Mouse (Mus musculus): ENCODE measurements around the gene Sfxn5. TPM values are rescaled to one million over a fixed set of nuclear protein-coding genes. Genes with fewer than 3 reads are reported as not detected.

Gene Sfxn5
- polyA plus RNA-seq, 1 experiment from 2014 or later = 7.7 TPM

DNA sequence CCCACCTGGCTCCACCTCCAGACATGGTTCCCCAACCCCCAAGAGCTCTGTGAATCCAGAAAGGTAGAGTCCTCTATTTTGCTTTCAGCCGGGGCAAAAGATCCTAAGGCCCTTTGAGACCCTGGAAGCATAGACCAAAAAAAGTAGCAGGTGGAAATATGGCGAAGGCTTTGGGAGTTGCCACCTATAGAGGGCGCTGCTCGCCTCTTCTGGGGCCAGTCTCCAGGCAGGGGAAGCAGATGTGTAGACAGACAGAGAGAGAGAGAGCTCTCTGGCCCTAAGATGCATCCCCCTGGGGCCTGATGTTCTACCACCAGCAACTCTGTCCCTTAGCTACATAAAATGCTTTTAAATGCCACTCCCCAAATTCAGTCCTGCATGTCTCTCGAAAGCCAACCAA lies 96.2 kb downstream of the Sfxn5 start:
- no peak for ATAC-seq (ENCODE audit: borderline replicate concordance, extremely low read depth, low FRiP score, low TSS enrichment)
- H3K9me3 ChIP-seq = no peaks in the 10 kb centered on the region
- H3K36me3 ChIP-seq = no peaks in the 10 kb centered on the region
- H3K4me3 ChIP-seq = no peak overlapping the region
- no peak overlapping the region for H3K9ac ChIP-seq
- H3K4me2 ChIP-seq = no peak overlapping the region
- no peaks in the 10 kb centered on the region for H3K27me3 ChIP-seq
- WGBS = 45% methylated on average over 5 of the region's 5 CpGs
- peaks cover 4% of the 10 kb centered on the region; the same call in 1 of the 2 replicates for H3K4me1 ChIP-seq
- no peak overlapping the region for H3K27ac ChIP-seq

DNA sequence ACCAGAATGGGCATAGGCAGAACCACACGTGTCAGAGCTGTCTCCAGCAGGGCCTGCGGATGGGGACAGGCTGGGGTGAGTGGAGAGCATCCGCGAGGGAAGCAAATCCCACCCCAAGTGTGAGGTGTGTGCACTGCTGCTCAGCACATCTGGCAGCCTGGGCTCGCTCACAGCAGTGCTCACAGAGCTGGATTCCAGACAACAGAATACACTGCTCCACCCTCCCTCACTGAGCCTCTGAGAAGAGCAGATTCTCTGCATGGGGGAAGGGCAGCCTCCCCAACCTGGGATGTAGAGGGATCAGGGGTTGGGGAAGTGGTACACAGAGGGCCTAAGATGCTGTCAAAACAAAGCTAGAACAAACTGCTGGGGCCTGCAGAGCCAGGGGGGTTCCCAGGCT lies 98.4 kb downstream of the Sfxn5 start:
- Histone ChIP-seq H3K9ac (no peak overlapping the region), H3K4me2 (no peak overlapping the region), H3K36me3 (no peaks in the 10 kb centered on the region), H3K4me1 (peaks cover 4% of the 10 kb centered on the region; the same call in 1 of the 2 replicates), H3K27ac (no peak overlapping the region), H3K4me3 (no peak overlapping the region), H3K9me3 (no peaks in the 10 kb centered on the region), H3K27me3 (no peaks in the 10 kb centered on the region)
- ATAC-seq (ENCODE audit: borderline replicate concordance, extremely low read depth, low FRiP score, low TSS enrichment) = no peak
- WGBS = 45% methylated on average over 5 of the region's 5 CpGs

GRCm38 (mm10) chr6:85232836-85233623 lies 100.2 kb downstream of the Sfxn5 start:
- Histone ChIP-seq H3K27ac (no peak overlapping the region), H3K36me3 (no peaks in the 10 kb centered on the region), H3K27me3 (no peaks in the 10 kb centered on the region), H3K9me3 (no peaks in the 10 kb centered on the region), H3K4me1 (peaks cover 4% of the 10 kb centered on the region; the same call in 1 of the 2 replicates), H3K9ac (no peak overlapping the region), H3K4me2 (no peak overlapping the region), H3K4me3 (no peak overlapping the region)
- 31% methylated on average over 7 of the region's 7 CpGs for WGBS
- ATAC-seq (ENCODE audit: borderline replicate concordance, extremely low read depth, low FRiP score, low TSS enrichment) = no peak

- no peaks in the 10 kb centered on the region for H3K9me3 ChIP-seq
- H3K9ac ChIP-seq = no peak overlapping the region
- no peak overlapping the region for H3K4me2 ChIP-seq
- no peaks in the 10 kb centered on the region for H3K27me3 ChIP-seq
- no peaks in the 10 kb centered on the region for H3K36me3 ChIP-seq
- ATAC-seq (ENCODE audit: borderline replicate concordance, extremely low read depth, low FRiP score, low TSS enrichment) = no peak
- WGBS = 64% methylated on average over 4 of the region's 4 CpGs
- no peak overlapping the region for H3K4me3 ChIP-seq
- H3K27ac ChIP-seq = no peak overlapping the region
- peaks cover 4% of the 10 kb centered on the region; the same call in 1 of the 2 replicates for H3K4me1 ChIP-seq
These were observed 101.2 kb downstream of the Sfxn5 start for GRCm38 (mm10) chr6:85232045-85232444.

DNA sequence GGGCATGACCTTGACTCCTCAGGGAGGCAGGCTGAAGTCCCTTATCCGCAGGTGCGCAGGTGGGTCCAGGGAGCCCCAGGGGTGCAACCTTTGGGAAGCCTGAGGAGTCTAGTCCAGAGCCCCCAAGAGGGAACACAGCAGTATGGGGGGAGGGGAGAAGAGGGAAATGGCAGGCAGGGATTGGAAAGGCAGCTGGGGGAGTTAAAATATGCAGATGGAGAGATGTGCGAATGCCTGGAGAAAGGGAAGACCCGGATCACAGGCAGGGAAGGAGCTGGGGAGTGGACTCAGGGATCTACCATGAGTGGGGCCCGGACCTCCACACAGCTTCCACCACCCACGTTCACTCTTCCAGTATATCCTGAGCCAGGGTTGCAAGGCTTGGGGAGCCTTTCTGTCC lies 101.8 kb downstream of the Sfxn5 start:
- Histone ChIP-seq H3K4me3 (no peak overlapping the region), H3K4me2 (no peak overlapping the region), H3K27ac (no peak overlapping the region), H3K4me1 (peaks cover 4% of the 10 kb centered on the region; the same call in 1 of the 2 replicates), H3K9ac (no peak overlapping the region), H3K36me3 (no peaks in the 10 kb centered on the region), H3K27me3 (no peaks in the 10 kb centered on the region), H3K9me3 (no peaks in the 10 kb centered on the region)
- ATAC-seq (ENCODE audit: borderline replicate concordance, extremely low read depth, low FRiP score, low TSS enrichment) = no peak
- 40% methylated on average over 6 of the region's 6 CpGs for WGBS

DNA sequence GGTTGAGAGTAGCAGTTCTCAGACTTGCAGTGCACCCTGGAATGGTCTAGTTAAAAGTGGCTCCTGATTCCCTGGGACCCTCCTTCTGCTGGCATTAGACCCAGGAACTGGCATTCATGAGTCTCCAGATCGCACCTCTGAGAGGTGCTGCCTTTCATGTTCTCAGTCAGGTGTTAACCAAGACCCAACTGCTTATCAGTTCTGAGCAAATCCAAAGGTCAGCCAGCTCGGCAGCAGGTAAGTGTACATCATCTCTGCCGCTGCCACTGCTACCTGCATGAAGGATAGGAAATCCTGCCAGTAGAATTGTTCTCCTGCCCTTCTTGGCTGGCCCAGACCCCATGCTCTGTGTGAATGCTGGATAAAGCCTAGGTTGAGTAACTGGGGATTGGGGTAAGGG lies 102.5 kb downstream of the Sfxn5 start:
- Histone ChIP-seq H3K9ac (no peak overlapping the region), H3K27ac (no peak overlapping the region), H3K9me3 (no peaks in the 10 kb centered on the region), H3K4me2 (no peak overlapping the region), H3K27me3 (no peaks in the 10 kb centered on the region), H3K4me1 (peaks cover 4% of the 10 kb centered on the region; the same call in 1 of the 2 replicates), H3K4me3 (no peak overlapping the region), H3K36me3 (no peaks in the 10 kb centered on the region)
- no peak for ATAC-seq (ENCODE audit: borderline replicate concordance, extremely low read depth, low FRiP score, low TSS enrichment)
- WGBS = 43% methylated on average over 3 of the region's 3 CpGs

GRCm38 (mm10) chr6:85227520-85227919 lies 105.7 kb downstream of the Sfxn5 start:
- H3K4me2 ChIP-seq = no peak overlapping the region
- WGBS = 60% methylated on average over 2 of the region's 2 CpGs
- H3K27me3 ChIP-seq = no peaks in the 10 kb centered on the region
- H3K9ac ChIP-seq = no peak overlapping the region
- H3K4me1 ChIP-seq = no peaks in the 10 kb centered on the region
- no peak overlapping the region for H3K4me3 ChIP-seq
- no peaks in the 10 kb centered on the region for H3K36me3 ChIP-seq
- H3K9me3 ChIP-seq = no peaks in the 10 kb centered on the region
- no peak overlapping the region for H3K27ac ChIP-seq
- no peak for ATAC-seq (ENCODE audit: borderline replicate concordance, extremely low read depth, low FRiP score, low TSS enrichment)

DNA sequence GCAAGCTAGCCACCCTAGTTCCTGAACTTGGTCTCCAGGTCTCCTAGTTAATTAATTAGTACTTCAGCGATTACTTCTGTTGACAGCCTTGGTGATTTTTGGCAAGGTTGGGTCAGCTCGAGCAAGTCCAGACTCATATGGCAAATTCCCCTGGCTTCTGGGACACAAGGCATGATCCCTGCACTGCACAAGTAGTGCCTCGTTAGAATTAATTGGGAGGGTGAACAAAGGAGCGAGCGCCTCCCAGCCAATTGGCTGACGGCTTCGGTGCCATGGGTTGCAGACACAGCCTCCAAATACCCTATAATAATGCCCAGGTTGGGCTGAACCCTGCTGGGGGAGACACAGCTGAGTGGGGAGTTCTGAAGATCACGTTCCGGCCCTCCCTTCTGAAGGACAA lies 106.7 kb downstream of the Sfxn5 start:
- Histone ChIP-seq H3K4me2 (no peak overlapping the region), H3K27me3 (no peaks in the 10 kb centered on the region), H3K27ac (no peak overlapping the region), H3K4me3 (no peak overlapping the region), H3K4me1 (no peaks in the 10 kb centered on the region), H3K36me3 (no peaks in the 10 kb centered on the region), H3K9ac (no peak overlapping the region), H3K9me3 (no peaks in the 10 kb centered on the region)
- 79% methylated on average over 9 of the region's 9 CpGs for WGBS
- ATAC-seq (ENCODE audit: borderline replicate concordance, extremely low read depth, low FRiP score, low TSS enrichment) = no peak

GRCm38 (mm10) chr6:85224442-85224891 lies 108.8 kb downstream of the Sfxn5 start:
- no peak for ATAC-seq (ENCODE audit: borderline replicate concordance, extremely low read depth, low FRiP score, low TSS enrichment)
- H3K9me3 ChIP-seq = no peaks in the 10 kb centered on the region
- 50% methylated on average over 15 of the region's 15 CpGs for WGBS
- H3K4me3 ChIP-seq = no peak overlapping the region
- peaks cover 8% of the 10 kb centered on the region for H3K4me1 ChIP-seq
- H3K36me3 ChIP-seq = no peaks in the 10 kb centered on the region
- H3K27me3 ChIP-seq = no peaks in the 10 kb centered on the region
- H3K9ac ChIP-seq = no peak overlapping the region
- no peak overlapping the region for H3K4me2 ChIP-seq
- H3K27ac ChIP-seq = no peak overlapping the region

DNA sequence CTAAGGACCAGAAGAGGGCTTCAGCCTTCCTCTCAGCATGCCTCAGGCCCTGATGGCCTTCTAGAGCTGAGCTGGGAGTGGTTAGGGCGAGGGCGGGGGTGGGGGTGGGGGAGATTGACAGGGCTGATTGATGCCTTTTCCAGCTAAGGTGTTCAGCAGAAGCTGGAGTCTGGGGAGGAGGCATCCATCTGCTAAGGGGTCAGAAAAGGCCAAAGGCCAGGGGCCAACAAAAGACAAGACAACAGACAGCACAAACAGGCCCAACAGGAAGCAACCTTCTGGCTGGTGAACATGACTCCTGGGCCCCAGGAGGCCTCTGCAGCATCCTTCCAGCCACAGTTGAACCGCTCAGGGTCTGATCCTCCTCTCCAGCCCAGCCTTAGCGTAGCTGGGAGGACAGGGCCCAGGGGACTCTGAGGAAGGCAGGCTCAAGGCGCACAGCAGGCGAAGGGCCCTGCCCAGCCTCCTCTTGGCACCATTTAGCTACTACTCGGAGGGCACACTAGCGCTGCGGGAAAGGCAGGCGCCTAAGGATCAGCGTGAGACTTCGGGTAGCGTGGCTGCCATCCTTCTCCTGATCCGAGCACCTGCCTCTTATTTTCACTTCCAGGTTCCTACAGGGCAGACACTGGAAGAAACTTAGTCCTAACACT lies 109.6 kb downstream of the Sfxn5 start:
- Histone ChIP-seq H3K4me3 (no peak overlapping the region), H3K4me1 (peaks cover 8% of the 10 kb centered on the region), H3K36me3 (no peaks in the 10 kb centered on the region), H3K27me3 (no peaks in the 10 kb centered on the region), H3K9me3 (no peaks in the 10 kb centered on the region), H3K9ac (no peak overlapping the region), H3K4me2 (no peak overlapping the region), H3K27ac (no peak overlapping the region)
- ATAC-seq (ENCODE audit: borderline replicate concordance, extremely low read depth, low FRiP score, low TSS enrichment) = no peak
- WGBS = 57% methylated on average over 14 of the region's 14 CpGs

DNA sequence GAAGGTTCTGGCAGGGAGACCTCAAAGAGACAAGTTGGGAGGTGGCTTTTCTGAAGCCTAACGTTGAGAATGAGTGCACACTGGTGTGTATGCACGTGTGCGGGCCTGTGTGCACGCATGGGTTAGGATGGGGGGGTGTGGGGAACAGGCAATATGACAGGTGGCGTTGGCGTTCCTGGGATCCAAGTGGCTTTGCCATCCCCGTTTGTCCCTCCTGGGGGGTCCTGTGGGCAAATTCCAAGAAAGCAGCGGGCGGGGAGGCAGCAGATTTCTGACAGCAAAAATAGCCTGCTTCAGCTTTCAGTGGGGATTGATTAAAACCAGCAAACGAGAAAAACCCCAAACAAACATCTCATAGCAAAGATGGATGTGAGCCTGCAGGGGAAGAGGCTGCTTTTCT lies 110.7 kb downstream of the Sfxn5 start:
- ATAC-seq (ENCODE audit: borderline replicate concordance, extremely low read depth, low FRiP score, low TSS enrichment) = no peak
- Histone ChIP-seq H3K9ac (no peak overlapping the region), H3K9me3 (no peaks in the 10 kb centered on the region), H3K27me3 (no peaks in the 10 kb centered on the region), H3K4me2 (no peak overlapping the region), H3K36me3 (no peaks in the 10 kb centered on the region), H3K4me3 (no peak overlapping the region), H3K27ac (no peak overlapping the region), H3K4me1 (peaks cover 8% of the 10 kb centered on the region)
- WGBS = 79% methylated on average over 10 of the region's 10 CpGs

DNA sequence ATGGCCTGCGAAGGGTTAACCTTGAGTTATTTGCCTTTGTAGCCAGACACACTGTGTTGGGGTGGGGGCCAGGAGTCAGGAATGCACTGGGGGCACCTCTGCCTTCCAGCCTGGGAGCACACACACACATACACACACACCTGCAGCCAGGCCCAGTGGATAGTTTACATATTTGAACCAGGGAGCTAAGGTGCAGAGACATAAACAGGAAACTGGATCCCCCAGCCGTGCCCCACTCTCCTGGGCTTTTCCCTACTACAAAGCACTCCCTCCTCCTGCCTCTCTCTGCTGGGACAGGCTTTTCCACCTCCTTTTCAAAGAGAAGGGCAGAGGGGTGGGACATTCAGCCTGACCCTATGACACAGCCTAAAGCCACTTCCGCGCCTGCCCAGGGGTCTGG lies 112.3 kb downstream of the Sfxn5 start:
- Histone ChIP-seq H3K4me2 (no peak overlapping the region), H3K9ac (no peak overlapping the region), H3K27ac (no peak overlapping the region), H3K9me3 (no peaks in the 10 kb centered on the region), H3K36me3 (no peaks in the 10 kb centered on the region), H3K4me3 (no peak overlapping the region), H3K4me1 (peaks cover 8% of the 10 kb centered on the region), H3K27me3 (no peaks in the 10 kb centered on the region)
- no peak for ATAC-seq (ENCODE audit: borderline replicate concordance, extremely low read depth, low FRiP score, low TSS enrichment)
- 33% methylated on average over 4 of the region's 4 CpGs for WGBS

All from lung, embryonic 15.5 days (tissue).